Comparison of ENCODE assay signal across 8 mouse cellular contexts in the genomic region with DNA sequence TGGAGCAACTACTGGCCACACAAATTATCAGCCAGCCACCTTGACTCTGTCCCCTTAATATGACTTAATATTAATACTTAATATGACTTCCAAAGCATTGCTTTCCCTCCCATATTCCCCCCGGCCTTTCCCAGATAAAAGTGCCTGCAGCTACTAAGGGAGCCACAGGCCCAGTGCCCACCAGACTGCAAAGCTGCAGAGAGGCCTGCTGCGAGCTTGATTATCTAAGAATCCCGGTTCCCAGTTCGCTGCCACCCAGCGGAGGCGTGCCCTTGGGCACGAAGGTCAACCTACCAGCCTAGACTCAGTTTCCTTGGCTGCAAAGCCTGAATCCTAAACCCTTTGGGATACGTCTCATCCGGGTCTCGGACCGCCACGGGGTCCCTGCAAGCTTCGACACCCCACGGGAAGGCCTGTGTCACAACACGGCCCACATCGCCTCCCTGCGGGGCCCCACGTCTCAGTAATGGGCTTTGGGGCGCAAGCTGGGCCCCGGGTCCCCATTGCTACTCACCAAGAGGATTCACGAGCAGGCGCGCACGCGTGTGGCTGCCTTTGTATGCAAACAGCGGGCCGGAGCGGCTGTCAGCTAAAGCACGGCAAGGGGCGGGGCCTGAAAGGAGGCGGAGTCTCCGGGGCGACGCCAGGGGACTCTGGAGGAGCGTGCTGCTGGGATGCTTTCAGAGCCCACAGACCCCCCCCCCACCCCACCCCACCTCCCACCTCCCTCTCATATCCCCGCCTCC. TPM values are rescaled to one million over a fixed set of nuclear protein-coding genes. Genes with fewer than 3 reads are reported as not detected.
DNase-seq lines count a peak whose midpoint lies in the region; ATAC-seq and TF ChIP-seq lines count a peak whose summit lies in the region.

No protein-coding gene starts in this region.

- H3K27ac ChIP-seq in MEL (ENCODE audit: control insufficient read depth, low read depth, low read length) = peak overlapping the region; percentile 16
- peak overlapping the region; percentile 83 for H3K27ac ChIP-seq in cerebellum, adult 2 months (ENCODE audit: insufficient read depth, low read length)
- peak overlapping the region; percentile 92 for H3K27ac ChIP-seq in hindbrain, embryonic 10.5 days
- peak overlapping the region; percentile 86 for H3K27ac ChIP-seq in lung, postnatal 0 days (ENCODE audit: low read length)

- DNase-seq in MEL (ENCODE audit: low read depth, low spot score) = peak; percentile 91
- peak; percentile 90 for DNase-seq in cerebellum, adult 2 months
- DNase-seq in forelimb bud, embryonic 11.5 days (ENCODE audit: low read depth, low spot score) = peak; percentile 83
- peak; percentile 92 for DNase-seq in hindbrain, embryonic 10.5 days (ENCODE audit: low spot score)
- peak; percentile 92 for DNase-seq in layer of hippocampus, adult 9-11 months
- DNase-seq in lung, postnatal 0 days (ENCODE audit: low spot score) = peak; percentile 95
- DNase-seq in ovary, postnatal 14 days (ENCODE audit: low spot score) = peak; percentile 86
- DNase-seq in thymus, postnatal 14 days = peak; percentile 98

- H3K79me2 ChIP-seq in MEL (ENCODE audit: control insufficient read depth, insufficient read depth, low read length, poor library complexity) = peaks cover 2% of the 10 kb centered on the region; the same call in 1 of the 2 replicates

- no peaks in the 10 kb centered on the region for H3K9me3 ChIP-seq in MEL (replicated peaks; ENCODE audit: insufficient read depth, low read length)
- no peaks in the 10 kb centered on the region for H3K9me3 ChIP-seq in hindbrain, embryonic 10.5 days
- H3K9me3 ChIP-seq in lung, postnatal 0 days (ENCODE audit: low read length) = no peaks in the 10 kb centered on the region

- under 1% methylated on average over 36 of the region's 36 CpGs for WGBS in cerebellum, adult 2 months
- under 1% methylated on average over 36 of the region's 36 CpGs for WGBS in hindbrain, embryonic 10.5 days
- 2% methylated on average over 35 of the region's 36 CpGs for WGBS in lung, postnatal 0 days

- peak in 1 of 2 experiments; percentile 17; a peak in 1 of 4 replicates for TF ChIP-seq EP300 in MEL (IDR thresholded peaks at IDR 0.05; ENCODE audit: low read depth in 1 of 2, low read length in 2 of 2)
- no peak for TF ChIP-seq EP300 in lung, postnatal 0 days (IDR thresholded peaks at IDR 0.05)

- ATAC-seq in lung, postnatal 0 days = peak; percentile 88

- no peaks in the 10 kb centered on the region for H3K27me3 ChIP-seq in MEL (ENCODE audit: control insufficient read depth in 1 of 2, insufficient read depth in 2 of 2, low read length in 2 of 2)
- H3K27me3 ChIP-seq in cerebellum, adult 2 months (ENCODE audit: control insufficient read depth, insufficient read depth, low read length) = no peaks in the 10 kb centered on the region
- H3K27me3 ChIP-seq in hindbrain, embryonic 10.5 days (ENCODE audit: insufficient read depth, poor library complexity, severe bottlenecking) = peaks cover 8% of the 10 kb centered on the region; the same call in 1 of the 2 replicates
- H3K27me3 ChIP-seq in lung, postnatal 0 days (replicated peaks; ENCODE audit: insufficient read depth, low read length) = no peaks in the 10 kb centered on the region

- no peak for TF ChIP-seq CTCF in MEL (IDR thresholded peaks at IDR 0.05 in 2 of 3, conservative IDR thresholded peaks at IDR 0.05 in 1 of 3; ENCODE audit: control insufficient read depth in 1 of 3, insufficient read depth in 1 of 3, low read depth in 2 of 3, low read length in 3 of 3, poor library complexity in 1 of 3, severe bottlenecking in 1 of 3)
- no peak for TF ChIP-seq CTCF in cerebellum, adult 2 months (IDR thresholded peaks at IDR 0.05; ENCODE audit: borderline replicate concordance, insufficient read depth, low read depth, low read length)
- peak; percentile 12; the same call in 1 of the 2 replicates for TF ChIP-seq CTCF in lung, postnatal 0 days (IDR thresholded peaks at IDR 0.05)

- H3K9ac ChIP-seq in MEL (ENCODE audit: control insufficient read depth, low read depth, low read length, poor library complexity, severe bottlenecking) = peak overlapping the region; percentile 74
- peak overlapping the region; percentile 58 for H3K9ac ChIP-seq in lung, postnatal 0 days (replicated peaks; ENCODE audit: low read depth)

- peak overlapping the region; percentile 67 to 99 for H3K4me3 ChIP-seq in MEL (ENCODE audit: control insufficient read depth in 1 of 2, insufficient read depth in 1 of 2, low read depth in 2 of 2, low read length in 2 of 2)
- peak overlapping the region; percentile 90 for H3K4me3 ChIP-seq in cerebellum, adult 2 months (replicated peaks; ENCODE audit: insufficient read depth, low read depth, low read length)
- peak overlapping the region; percentile 85 for H3K4me3 ChIP-seq in hindbrain, embryonic 10.5 days
- peak overlapping the region; percentile 57 for H3K4me3 ChIP-seq in lung, postnatal 0 days (ENCODE audit: low read depth, low read length)

- TF ChIP-seq POLR2A in MEL (IDR thresholded peaks at IDR 0.05; ENCODE audit: control insufficient read depth in 1 of 2, insufficient read depth in 1 of 2, low read depth in 1 of 2, low read length in 2 of 2, poor library complexity in 1 of 2) = no peak; a peak in 1 of 4 replicates
- peak; percentile 75 for TF ChIP-seq POLR2A in cerebellum, adult 2 months (IDR thresholded peaks at IDR 0.05; ENCODE audit: borderline replicate concordance, insufficient read depth, low read length)

- H3K4me2 ChIP-seq in lung, postnatal 0 days (replicated peaks; ENCODE audit: low read depth, low read length) = peak overlapping the region; percentile 77

- no peak for TF ChIP-seq RAD21 in MEL (IDR thresholded peaks at IDR 0.05; ENCODE audit: low read depth, low read length)

- peaks cover 2 to 6% of the 10 kb centered on the region in 2 experiments; a peak in 2 of 4 replicates for H3K4me1 ChIP-seq in MEL (ENCODE audit: control insufficient read depth in 1 of 2, insufficient read depth in 2 of 2, low read length in 2 of 2)
- peaks cover 6% of the 10 kb centered on the region for H3K4me1 ChIP-seq in cerebellum, adult 2 months (ENCODE audit: control insufficient read depth, insufficient read depth, low read length)
- H3K4me1 ChIP-seq in hindbrain, embryonic 10.5 days (replicated peaks) = peaks cover 68% of the 10 kb centered on the region
- H3K4me1 ChIP-seq in lung, postnatal 0 days (ENCODE audit: insufficient read depth, low read depth, low read length) = peaks cover 25% of the 10 kb centered on the region; the same call in 1 of the 2 replicates

- no peaks in the 10 kb centered on the region; a peak in 1 of 4 replicates for H3K36me3 ChIP-seq in MEL (ENCODE audit: control insufficient read depth in 1 of 2, insufficient read depth in 2 of 2, low read length in 2 of 2)
- H3K36me3 ChIP-seq in hindbrain, embryonic 10.5 days = no peaks in the 10 kb centered on the region
- H3K36me3 ChIP-seq in lung, postnatal 0 days (ENCODE audit: insufficient read depth, low read length) = no peaks in the 10 kb centered on the region

TF ChIP-seq in MEL, 35 proteins besides CTCF, POLR2A, EP300 and RAD21:
- peak; percentile 58 for TF ChIP-seq HCFC1 (IDR thresholded peaks at IDR 0.05; ENCODE audit: low read depth, low read length)
- peak; percentile 96 for TF ChIP-seq MXI1 (IDR thresholded peaks at IDR 0.05; ENCODE audit: low read depth, low read length)
- peak; percentile 46 for TF ChIP-seq TBP (IDR thresholded peaks at IDR 0.05; ENCODE audit: low read depth, low read length)
- TF ChIP-seq MAX (IDR thresholded peaks at IDR 0.05; ENCODE audit: low read length) = peak; percentile 83
- TF ChIP-seq ZC3H11A (IDR thresholded peaks at IDR 0.05; ENCODE audit: low read depth, low read length) = no peak
- TF ChIP-seq POLR2AphosphoS5 (IDR thresholded peaks at IDR 0.05; ENCODE audit: borderline replicate concordance, low read depth, low read length) = no peak
- TF ChIP-seq JUND (IDR thresholded peaks at IDR 0.05; ENCODE audit: low read depth, low read length) = no peak
- peak; percentile 90 for TF ChIP-seq ZKSCAN1 (IDR thresholded peaks at IDR 0.05; ENCODE audit: low read depth, low read length)
- 0 out of 2 replicates have a peak, but pooled peaks have one; percentile 17 for TF ChIP-seq ELF1 (IDR thresholded peaks at IDR 0.05; ENCODE audit: low read depth, low read length)
- TF ChIP-seq TCF12 (IDR thresholded peaks at IDR 0.05; ENCODE audit: low read depth, low read length) = peak; percentile 34; the same call in 1 of the 2 replicates
- peak; percentile 98 for TF ChIP-seq SIN3A (IDR thresholded peaks at IDR 0.05; ENCODE audit: low read length)
- TF ChIP-seq NRF1 (IDR thresholded peaks at IDR 0.05; ENCODE audit: insufficient read depth, low read depth, low read length, poor library complexity, severe bottlenecking) = peak; percentile 75
- TF ChIP-seq ETS1 (IDR thresholded peaks at IDR 0.05; ENCODE audit: low read depth, low read length) = peak; percentile 57; the same call in 1 of the 2 replicates

RNA-seq across cellular contexts. Expression of a gene that starts 21.4 kb away (rescaled TPM):
- 1.2 and 1.7 TPM in 2 replicates for total RNA-seq in MEL (2012; rRNA removed)
- 1 to 10 TPM in 1 of 2 experiments, not detected in 1; 3.9 TPM for polyA plus RNA-seq in MEL (2012; ENCODE audit: insufficient read depth in 1 of 2, insufficient read length in 2 of 2, low read depth in 1 of 2, low replicate concordance in 2 of 2, missing spikeins in 1 of 2)
- 37.2 and 38.6 TPM in 2 replicates for polyA plus RNA-seq in cerebellum, adult 2 months (2012; rRNA removed)
- 6.4 and 10.6 TPM in 2 replicates for polyA plus RNA-seq in hindbrain, embryonic 10.5 days (2016; fragmentation: Nextera tagmentation; extraction: Ambion mirVana)
- polyA plus RNA-seq in lung, postnatal 0 days (2015; fragmentation: Nextera tagmentation; extraction: Ambion mirVana) = 7.3 and 9.0 TPM in 2 replicates

Comparison
In these comparisons a context has a peak if more than half of its experiments do, and no peak if none do; other contexts are left out.
1. Peak in every context shown above with its lines: DNase-seq, ATAC-seq, H3K4me3 ChIP-seq and H3K27ac ChIP-seq.
2. H3K27ac ChIP-seq: peak in every context shown above with its lines; median percentile 92 in hindbrain, embryonic 10.5 days; 86 in lung, postnatal 0 days; 83 in cerebellum, adult 2 months; 16 in MEL.